In genomic region chr15:7352635-7353051, GRCm38 (mm10) we compare ENCODE assay signal across 12 mouse cellular contexts. TPM values are rescaled to one million over a fixed set of nuclear protein-coding genes. Genes with fewer than 3 reads are reported as not detected.
DNase-seq lines count a peak whose midpoint lies in the region; ATAC-seq and TF ChIP-seq lines count a peak whose summit lies in the region.
"Had no signal": no experiment of that assay in that cellular context is flagged by ENCODE, and none has a peak within 500 bp of the region (broad histone marks: within the 10 kb centered on the region; RNA-seq: fewer than 3 reads in every experiment).

No protein-coding gene starts in this region.

- no peak overlapping the region for H3K4me2 ChIP-seq in heart, embryonic 11.5 days
- H3K4me2 ChIP-seq in intestine, embryonic 16.5 days (ENCODE audit: low read depth, low read length): no peak overlapping the region
- H3K4me2 ChIP-seq in stomach, postnatal 0 days (replicated peaks; ENCODE audit: low read depth): no peak overlapping the region
- H3K4me2 ChIP-seq: forebrain, embryonic 15.5 days; limb, embryonic 12.5 days had no signal

- H3K36me3 ChIP-seq in heart, adult 2 months (ENCODE audit: control insufficient read depth, insufficient read depth, low read length): no peaks in the 10 kb centered on the region
- no peaks in the 10 kb centered on the region for H3K36me3 ChIP-seq in heart, embryonic 11.5 days (ENCODE audit: control insufficient read depth, insufficient read depth, low read length)
- H3K36me3 ChIP-seq in intestine, embryonic 16.5 days (ENCODE audit: control insufficient read depth, insufficient read depth, low read length): no peaks in the 10 kb centered on the region
- no peaks in the 10 kb centered on the region for H3K36me3 ChIP-seq in stomach, postnatal 0 days (ENCODE audit: control insufficient read depth, insufficient read depth, low read length)
- H3K36me3 ChIP-seq: forebrain, embryonic 15.5 days; limb, embryonic 12.5 days had no signal

- H3K27ac ChIP-seq in heart, adult 2 months: no peak overlapping the region
- H3K27ac ChIP-seq in heart, embryonic 11.5 days (ENCODE audit: low read depth, low read length): no peak overlapping the region
- no peak overlapping the region for H3K27ac ChIP-seq in intestine, embryonic 16.5 days (ENCODE audit: low read length)
- H3K27ac ChIP-seq in stomach, postnatal 0 days (replicated peaks): no peak overlapping the region
- H3K27ac ChIP-seq: forebrain, embryonic 15.5 days; limb, embryonic 12.5 days had no signal

- no peak for TF ChIP-seq EP300 in heart, adult 2 months (IDR thresholded peaks at IDR 0.05; ENCODE audit: insufficient read depth, low read depth, low read length)
- TF ChIP-seq EP300 in stomach, postnatal 0 days (optimal IDR thresholded peaks at IDR 0.05): no peak

- H3K79me2 ChIP-seq in heart, adult 2 months (replicated peaks; ENCODE audit: control insufficient read depth, insufficient read depth, low read length): no peaks in the 10 kb centered on the region

- H3K9ac ChIP-seq in heart, adult 2 months (ENCODE audit: low read depth, low read length): no peak overlapping the region
- no peak overlapping the region for H3K9ac ChIP-seq in heart, embryonic 11.5 days (ENCODE audit: low read depth, low read length)
- H3K9ac ChIP-seq in intestine, embryonic 16.5 days (ENCODE audit: low read depth, low read length): no peak overlapping the region
- H3K9ac ChIP-seq in stomach, postnatal 0 days (ENCODE audit: low read length): no peak overlapping the region
- H3K9ac ChIP-seq: forebrain, embryonic 15.5 days; limb, embryonic 12.5 days had no signal

- no peak for TF ChIP-seq CTCF in heart, adult 2 months (IDR thresholded peaks at IDR 0.05)
- no peak for TF ChIP-seq CTCF in lung, adult 2 months (IDR thresholded peaks at IDR 0.05; ENCODE audit: insufficient read depth, low read length)
- no peak for TF ChIP-seq CTCF in stomach, postnatal 0 days (IDR thresholded peaks at IDR 0.05; ENCODE audit: low read depth)

- no peaks in the 10 kb centered on the region for H3K27me3 ChIP-seq in heart, adult 2 months (ENCODE audit: control insufficient read depth, insufficient read depth, low read length)
- no peaks in the 10 kb centered on the region for H3K27me3 ChIP-seq in heart, embryonic 11.5 days (ENCODE audit: control insufficient read depth, insufficient read depth, low read length)
- no peaks in the 10 kb centered on the region for H3K27me3 ChIP-seq in intestine, embryonic 16.5 days (replicated peaks; ENCODE audit: control insufficient read depth, insufficient read depth, low read length)
- no peaks in the 10 kb centered on the region for H3K27me3 ChIP-seq in stomach, postnatal 0 days (ENCODE audit: control insufficient read depth, insufficient read depth, low read length)
- H3K27me3 ChIP-seq: forebrain, embryonic 15.5 days; limb, embryonic 12.5 days had no signal

- TF ChIP-seq POLR2A in heart, adult 2 months (IDR thresholded peaks at IDR 0.05; ENCODE audit: insufficient read depth, low read depth, low read length): no peak
- TF ChIP-seq POLR2A in lung, adult 2 months (IDR thresholded peaks at IDR 0.05; ENCODE audit: borderline replicate concordance, extremely low read depth, low read depth, low read length): no peak

- no peak for ATAC-seq in heart, embryonic 11.5 days (replicated peaks; ENCODE audit: insufficient number of reproducible peaks, low FRiP score, low TSS enrichment)
- peak; percentile 83 for ATAC-seq in intestine, embryonic 16.5 days
- peak; percentile 18; the same call in 1 of the 2 replicates for ATAC-seq in stomach, postnatal 0 days (ENCODE audit: low FRiP score, low TSS enrichment)
- ATAC-seq: forebrain, embryonic 15.5 days; hindbrain, embryonic 16.5 days had no signal

- intact Hi-C loops in heart, adult 2 months (cut with DNase I): loop anchor here (5.0 kb wide), 2 partner anchors 50 to 90 kb away; no protein-coding TSS in a partner anchor
- intact Hi-C loops in left cerebral cortex, postnatal 25 days (cut with DNase I): no loop called here

- DNase-seq in heart, adult 2 months: peak; percentile 34 to 51
- DNase-seq in lung, adult 2 months: peak; percentile 3
- no peak for DNase-seq in stomach, postnatal 0 days (ENCODE audit: low spot score)
- DNase-seq in left cerebral cortex, postnatal 25 days (ENCODE audit: low spot score in 2 of 2): no peak
- DNase-seq in left cerebral cortex, adult 11 months (ENCODE audit: low spot score): no peak
- no peak for DNase-seq in thymus, postnatal 25 days

- no peaks in the 10 kb centered on the region for H3K4me1 ChIP-seq in heart, adult 2 months (ENCODE audit: control insufficient read depth, insufficient read depth, low read length)
- no peaks in the 10 kb centered on the region for H3K4me1 ChIP-seq in heart, embryonic 11.5 days (ENCODE audit: control insufficient read depth, insufficient read depth, low read length)
- no peaks in the 10 kb centered on the region for H3K4me1 ChIP-seq in intestine, embryonic 16.5 days (ENCODE audit: control insufficient read depth, insufficient read depth, low read length)
- H3K4me1 ChIP-seq in lung, adult 2 months (ENCODE audit: control insufficient read depth, insufficient read depth, low read length): peaks cover 5% of the 10 kb centered on the region; the same call in 1 of the 2 replicates
- H3K4me1 ChIP-seq in stomach, postnatal 0 days (replicated peaks; ENCODE audit: control insufficient read depth, insufficient read depth): no peaks in the 10 kb centered on the region
- H3K4me1 ChIP-seq: forebrain, embryonic 15.5 days; limb, embryonic 12.5 days had no signal

- no peak overlapping the region for H3K4me3 ChIP-seq in heart, adult 2 months
- H3K4me3 ChIP-seq in heart, embryonic 11.5 days (ENCODE audit: low read depth, low read length): no peak overlapping the region
- no peak overlapping the region for H3K4me3 ChIP-seq in intestine, embryonic 16.5 days (ENCODE audit: low read length)
- no peak overlapping the region for H3K4me3 ChIP-seq in lung, adult 2 months (replicated peaks; ENCODE audit: extremely low read depth, low read depth, low read length)
- H3K4me3 ChIP-seq in stomach, postnatal 0 days (ENCODE audit: low read depth, low read length): no peak overlapping the region
- H3K4me3 ChIP-seq: forebrain, embryonic 15.5 days; limb, embryonic 12.5 days had no signal

- WGBS in heart, adult 2 months: 39% methylated on average over 1 of the region's 1 CpGs
- 64% methylated on average over 1 of the region's 1 CpGs for WGBS in heart, embryonic 11.5 days (ENCODE audit: insufficient replicate concordance)
- WGBS in intestine, embryonic 16.5 days: 57% methylated on average over 1 of the region's 1 CpGs
- WGBS in lung, adult 2 months: 78% methylated on average over 1 of the region's 1 CpGs
- WGBS in stomach, postnatal 0 days: 50% methylated on average over 1 of the region's 1 CpGs

- H3K9me3 ChIP-seq in heart, embryonic 11.5 days (replicated peaks; ENCODE audit: control insufficient read depth, low read length): no peaks in the 10 kb centered on the region
- no peaks in the 10 kb centered on the region for H3K9me3 ChIP-seq in intestine, embryonic 16.5 days (ENCODE audit: control insufficient read depth, low read length)
- H3K9me3 ChIP-seq in stomach, postnatal 0 days (ENCODE audit: control insufficient read depth, low read length): no peaks in the 10 kb centered on the region
- H3K9me3 ChIP-seq: forebrain, embryonic 15.5 days; limb, embryonic 12.5 days had no signal

RNA-seq across cellular contexts. Expression of gene Egflam, which starts 45.6 kb away (rescaled TPM):
- 1 to 10 TPM; 7.1 to 8.2 TPM for total RNA-seq in heart, adult 2 months (2021)
- polyA plus RNA-seq in heart, adult 2 months (2012; rRNA removed): 12.0 and 25.7 TPM in 2 replicates
- polyA plus RNA-seq in heart, embryonic 11.5 days (2014; fragmentation: Nextera tagmentation; extraction: Ambion mirVana): 7.8 and 7.9 TPM in 2 replicates
- polyA plus RNA-seq in intestine, embryonic 16.5 days (2015; fragmentation: Nextera tagmentation; extraction: Ambion mirVana): 21.3 and 24.9 TPM in 2 replicates
- polyA plus RNA-seq in lung, adult 2 months (2012; rRNA removed): 29.3 and 32.7 TPM in 2 replicates
- 6.6 and 6.7 TPM in 2 replicates for polyA plus RNA-seq in stomach, postnatal 0 days (2015; fragmentation: Nextera tagmentation; extraction: Ambion mirVana)
- 1 to 10 TPM; 3.5 to 3.8 TPM for total RNA-seq in left cerebral cortex, postnatal 25 days (2021)
- total RNA-seq: neutrophil, adult 5-6 weeks had no signal

Comparison
In these comparisons a context has a peak if more than half of its experiments do, and no peak if none do; other contexts are left out.
1. DNase-seq: peak in heart, adult 2 months (2 of 2) and lung, adult 2 months (single experiment); none in stomach, postnatal 0 days (single experiment), left cerebral cortex, postnatal 25 days (0 of 2), left cerebral cortex, adult 11 months (single experiment) and thymus, postnatal 25 days (single experiment).